Mouse (Mus musculus): ENCODE data around the gene Sh3bgrl3. TPM values are rescaled to one million over a fixed set of nuclear protein-coding genes. Genes with fewer than 3 reads are reported as not detected.
A peak's percentile ranks its signal among the peaks of the same experiment; 100 is the strongest.

Sh3bgrl3 gene
- total and polyA plus RNA-seq, 3 experiments = 99.6 to 380 (median 109) TPM

DNA sequence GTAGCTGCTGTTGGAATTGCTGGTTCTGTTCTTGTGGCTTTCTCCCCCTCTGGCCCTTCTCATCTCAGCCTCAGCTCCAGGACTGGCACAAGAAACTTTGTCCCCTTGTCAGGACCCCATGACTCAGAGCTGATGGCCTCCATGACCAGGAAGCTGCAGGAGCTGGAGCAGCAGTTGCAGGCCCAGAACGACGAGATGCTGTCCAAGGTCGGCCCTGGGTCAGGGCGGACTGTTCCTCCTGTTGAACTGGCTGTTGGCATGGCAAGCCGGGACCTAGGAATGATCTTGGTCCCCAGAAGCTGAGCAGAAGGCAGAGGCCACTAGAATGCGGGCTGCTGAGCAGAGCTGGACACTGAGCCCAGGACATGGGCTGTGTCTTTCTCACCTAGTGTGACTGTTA lies 16.2 kb downstream of the Sh3bgrl3 start:
- no peak for DNase-seq

DNA sequence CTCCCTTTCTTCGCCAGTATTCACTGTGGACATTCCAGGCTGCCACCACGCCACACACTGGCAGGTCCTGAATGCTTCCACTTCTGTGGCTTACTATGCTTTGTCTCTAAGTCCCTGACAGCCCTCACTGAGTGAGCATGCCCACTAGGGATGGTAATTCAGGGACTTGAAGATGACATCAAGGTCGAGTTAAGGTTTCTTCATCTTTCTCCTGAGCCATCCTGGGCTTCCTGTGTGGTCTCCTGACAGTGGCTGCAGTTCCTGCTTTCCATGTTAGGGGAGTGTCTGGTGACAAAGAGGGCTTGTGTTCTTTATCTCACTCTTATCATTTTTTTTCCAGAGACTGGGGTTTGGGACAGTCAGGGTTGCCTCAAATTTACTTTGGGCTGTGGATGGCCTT lies 17.9 kb downstream of the Sh3bgrl3 start:
- DNase-seq = no peak

DNA sequence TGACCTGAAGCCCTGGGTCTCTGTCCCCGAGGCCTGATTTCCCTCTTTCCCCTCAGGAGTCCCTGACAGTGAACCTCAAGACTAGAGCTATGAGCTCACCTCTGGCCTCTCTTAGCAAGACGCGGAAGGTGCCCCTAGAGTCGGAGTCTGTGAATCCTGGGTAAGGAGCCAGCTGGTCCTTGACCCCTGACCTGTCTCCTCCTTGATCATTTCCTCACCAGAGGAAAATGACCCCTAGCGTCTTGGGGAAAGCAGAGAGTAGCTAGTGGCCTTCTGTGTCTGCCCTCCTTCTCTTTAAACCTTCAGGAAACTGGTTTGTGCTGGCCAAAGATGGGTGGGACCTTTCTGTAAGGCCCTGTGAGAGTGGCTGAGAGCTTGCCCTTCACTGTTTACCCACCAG lies 20.4 kb downstream of the Sh3bgrl3 start:
- no peak for DNase-seq

DNA sequence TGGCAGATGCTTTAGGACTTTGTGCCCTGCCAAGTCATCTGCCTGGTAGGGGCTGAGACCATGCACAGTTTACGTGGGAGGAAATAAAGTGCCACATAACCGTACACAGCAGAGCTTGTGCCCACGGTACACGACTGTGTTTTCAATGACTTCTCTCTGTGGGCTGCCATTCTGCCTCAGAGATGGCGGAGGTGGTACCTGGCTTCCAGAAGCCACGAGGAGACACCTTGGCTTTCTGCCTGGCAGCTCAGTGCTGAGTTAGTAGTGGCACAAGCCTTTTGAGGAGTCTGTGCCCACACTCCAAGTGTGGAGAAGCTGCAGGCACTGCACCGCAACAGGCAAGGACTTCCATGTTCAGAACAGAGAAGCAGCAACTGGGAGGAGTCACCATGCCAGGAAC lies 20.9 kb downstream of the Sh3bgrl3 start:
- no peak for DNase-seq

DNA sequence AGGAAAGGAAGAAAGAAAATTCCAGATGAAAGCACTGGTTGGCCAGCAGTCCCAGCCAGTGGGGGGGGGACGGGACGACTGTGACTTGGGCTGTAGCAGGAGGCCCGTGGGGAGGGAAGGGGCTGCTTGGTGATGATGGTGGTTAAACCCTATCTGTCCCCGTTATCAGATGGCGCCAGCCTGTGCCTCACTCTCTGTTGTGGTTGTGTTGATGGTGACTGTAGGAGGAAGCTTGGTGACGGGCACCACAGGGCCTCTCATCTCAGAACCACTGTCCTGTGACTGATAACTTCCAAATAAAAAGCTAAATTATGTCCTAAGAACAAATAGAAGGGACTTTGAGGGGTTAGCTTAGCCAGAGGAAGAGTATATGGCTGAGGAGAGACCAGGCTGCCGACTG lies 22.5 kb downstream of the Sh3bgrl3 start:
- no peak for DNase-seq

DNA sequence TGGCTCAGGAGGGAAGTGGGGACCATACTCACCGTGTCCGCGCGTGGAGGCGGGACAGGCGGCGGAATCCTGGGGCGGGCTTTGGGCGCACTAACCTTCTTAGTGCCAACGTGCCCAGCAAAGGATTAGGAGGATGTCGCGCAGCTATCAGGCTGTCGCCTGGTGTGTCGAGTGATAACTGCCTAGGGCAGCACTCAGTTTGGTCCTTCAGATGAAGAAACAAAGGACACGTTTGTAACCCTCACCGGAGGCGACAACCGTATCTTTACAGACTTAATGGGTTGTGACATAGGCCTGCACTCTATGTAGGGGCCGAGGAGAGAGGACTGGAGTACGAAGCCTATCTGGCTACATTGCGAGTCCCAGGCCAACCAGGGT lies 25.9 kb downstream of the Sh3bgrl3 start:
- no peak for DNase-seq

DNA sequence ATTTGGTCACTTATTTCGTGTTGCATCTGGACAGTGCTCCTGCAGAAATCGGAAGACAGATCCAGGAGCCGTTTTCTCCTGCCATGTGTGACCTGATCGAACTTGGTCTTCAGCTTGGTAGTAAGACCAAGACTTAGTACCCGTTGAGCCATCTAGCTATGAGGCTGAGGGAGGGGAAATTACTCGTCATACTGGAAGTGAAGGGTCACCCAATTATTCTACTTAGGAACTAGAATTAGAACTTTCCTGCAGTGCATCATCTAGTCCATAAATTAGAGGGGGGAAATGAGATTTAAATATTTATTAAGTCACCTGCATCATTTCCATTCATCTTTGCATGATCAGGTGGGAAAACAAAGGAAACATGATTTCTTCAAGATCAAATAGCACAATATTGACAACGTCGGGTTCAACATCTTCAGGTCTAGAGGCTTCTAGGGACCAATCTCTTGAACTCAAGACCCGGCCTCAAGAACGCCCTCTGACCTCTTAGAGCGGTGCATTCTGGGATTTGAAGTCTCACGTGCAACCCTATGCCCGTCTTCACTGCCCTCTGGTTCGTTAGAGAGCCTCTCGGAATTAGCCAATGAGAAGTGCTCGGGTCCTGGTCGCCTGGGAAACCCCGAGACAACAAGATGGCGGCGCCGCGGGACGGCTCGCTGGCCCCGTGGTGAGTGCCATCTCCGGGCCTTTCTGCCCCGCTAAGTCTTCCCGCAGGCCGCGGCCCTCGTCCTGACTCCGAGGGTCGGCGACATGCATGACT lies 26.4 kb downstream of the Sh3bgrl3 start, which contains the start of gene Ubxn11:
Gene Ubxn11, plus strand, starts transcription at position 592 of the 763 bp plus-strand sequence.
- DNase-seq = peak; percentile 92

DNA sequence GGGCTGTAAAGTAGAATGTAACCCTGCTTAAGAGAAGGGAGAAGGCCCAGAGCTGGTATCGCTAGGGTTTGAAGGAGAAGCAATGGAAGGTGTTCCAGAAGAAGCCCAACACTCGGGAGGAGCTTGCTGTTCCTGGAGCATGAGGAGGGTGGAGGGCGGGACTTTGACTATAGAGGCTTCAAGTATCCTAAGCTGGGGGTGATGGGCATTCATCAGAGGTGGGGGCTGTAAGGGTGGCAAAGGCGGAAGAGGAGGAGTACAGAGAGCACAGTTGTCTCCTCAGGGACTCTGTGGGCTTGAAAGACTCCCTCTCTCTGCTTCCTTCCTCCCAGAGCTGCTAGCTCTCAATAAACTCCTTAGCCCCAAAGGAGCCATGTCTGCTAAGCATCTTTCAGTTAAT lies 28.3 kb downstream of the Sh3bgrl3 start:
- DNase-seq = no peak

DNA sequence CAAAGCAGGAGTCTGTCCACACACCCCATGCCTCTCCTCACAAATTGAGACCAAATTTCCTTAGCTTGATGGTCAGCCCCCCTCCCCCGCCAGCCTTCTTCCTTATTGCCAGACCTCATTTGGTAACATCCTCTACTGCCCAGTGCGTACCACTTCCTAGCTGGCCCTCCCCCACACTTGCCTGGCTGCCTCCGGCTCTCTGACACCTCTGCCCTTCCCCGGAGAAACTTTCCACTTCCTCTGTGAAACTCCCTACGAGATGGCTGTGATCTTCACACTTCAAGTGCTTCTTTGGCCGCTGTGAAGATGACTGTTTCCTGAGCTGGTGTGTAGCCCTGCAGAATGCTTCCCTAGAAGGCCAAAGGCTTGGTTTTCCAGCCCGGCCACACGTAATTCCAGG lies 30.0 kb downstream of the Sh3bgrl3 start:
- DNase-seq = peak; percentile 25

DNA sequence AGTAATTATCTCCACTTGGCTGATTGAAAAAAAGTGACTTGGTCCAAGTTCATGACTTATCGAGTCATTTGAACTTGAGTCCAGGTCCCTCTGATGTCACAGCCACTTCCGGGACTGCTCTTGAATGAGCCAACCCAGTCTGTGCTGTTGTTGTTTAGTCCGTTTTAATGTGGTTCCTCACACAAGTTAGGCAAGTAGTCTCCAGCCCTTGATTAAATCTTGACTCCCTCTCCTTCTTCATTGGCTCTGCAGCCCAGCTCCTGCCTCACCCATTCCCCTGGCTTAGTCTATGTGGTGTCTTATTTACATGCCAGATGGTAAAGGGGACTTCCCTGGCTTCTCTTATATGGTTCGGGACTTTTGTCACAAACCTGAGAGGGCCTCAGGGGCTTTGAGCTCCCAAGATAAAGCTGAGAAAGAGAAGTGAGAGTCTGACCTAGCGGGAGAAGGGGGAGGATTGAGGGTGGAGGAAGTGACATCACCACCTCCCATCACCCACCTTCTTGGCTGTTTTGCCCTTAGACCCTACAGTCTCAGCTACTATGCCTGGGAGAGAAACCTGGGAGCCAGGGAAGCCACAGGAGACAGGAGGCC lies 31.5 kb downstream of the Sh3bgrl3 start:
- no peak for DNase-seq

DNA sequence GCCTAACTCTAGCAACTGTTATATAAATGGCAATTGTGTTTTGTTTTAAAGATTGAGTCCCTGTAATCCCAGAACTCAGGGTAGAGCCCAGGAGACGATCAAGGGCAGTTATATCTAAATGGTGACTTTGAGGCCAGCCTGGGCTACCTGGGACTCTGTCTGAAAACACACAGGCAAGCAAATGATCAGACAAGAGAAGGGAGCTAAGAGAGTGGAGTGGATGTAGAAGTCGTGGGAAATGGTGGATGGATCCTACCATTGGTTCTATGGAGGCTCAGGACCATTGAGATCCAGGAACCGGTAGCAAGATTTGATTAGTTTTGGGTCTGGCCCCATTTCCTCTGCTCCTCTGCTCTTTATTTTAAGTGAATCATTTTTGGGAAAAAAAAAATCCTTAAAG lies 32.5 kb downstream of the Sh3bgrl3 start:
- DNase-seq = no peak

DNA sequence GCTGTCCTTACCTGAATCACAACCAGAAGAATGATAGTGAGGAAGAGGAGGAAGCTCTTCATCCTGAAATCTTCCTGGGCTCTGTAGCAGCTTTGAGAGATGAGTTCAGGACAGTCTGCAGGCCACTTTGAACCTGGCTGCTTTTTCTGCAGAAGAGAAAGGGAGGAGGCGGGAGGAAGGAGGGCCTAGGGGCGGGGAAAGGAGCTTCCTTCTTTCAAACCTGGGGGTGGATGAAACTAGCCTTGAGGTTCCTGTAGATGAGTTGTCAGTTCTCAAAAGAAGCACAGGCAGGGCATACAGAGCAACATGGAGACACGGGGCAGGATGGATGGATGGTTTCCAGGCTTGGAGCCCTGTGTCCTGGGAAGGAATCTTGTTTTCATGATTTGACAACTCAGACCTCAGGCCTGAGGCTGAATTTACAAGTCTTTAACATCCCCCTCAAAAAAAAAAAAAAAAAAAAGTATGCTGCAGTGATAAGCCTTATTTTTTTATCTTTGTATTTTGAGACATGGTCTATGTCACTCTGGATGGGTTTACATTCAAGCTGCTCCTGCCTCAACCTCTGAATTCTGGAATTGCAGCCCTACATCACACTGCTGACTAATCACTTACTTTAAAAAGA lies 33.6 kb downstream of the Sh3bgrl3 start, which contains the start of gene Cd52:
Gene Cd52, minus strand, starts transcription at position 160 of the 625 bp plus-strand sequence.
- DNase-seq = peak; percentile 33

DNA sequence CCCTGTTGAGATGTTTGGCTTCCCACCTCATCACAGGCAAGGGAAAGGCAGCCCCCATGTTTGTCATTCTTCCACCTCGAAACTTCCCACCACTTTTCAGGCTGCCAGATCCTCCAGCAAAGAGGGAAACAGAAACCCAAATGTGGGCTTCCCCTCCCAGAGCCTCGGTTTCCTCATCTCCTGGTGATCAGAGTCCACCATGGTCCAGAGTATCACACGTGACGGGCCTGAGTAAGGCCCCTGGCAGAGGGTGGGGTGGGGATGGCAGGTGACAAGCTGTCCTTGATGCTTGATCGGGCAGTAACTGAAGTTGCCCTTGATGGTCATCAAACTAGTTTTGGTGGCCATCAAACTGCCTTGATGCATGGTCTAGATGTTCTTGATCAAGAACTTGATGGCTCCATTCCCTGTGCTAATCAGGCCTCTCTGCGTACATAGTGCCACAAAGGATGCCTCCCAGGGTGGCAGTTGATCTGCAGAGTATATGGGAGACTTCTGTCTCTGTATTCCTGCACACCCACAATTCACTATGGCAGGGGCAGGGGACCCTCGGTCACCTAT lies 34.5 kb downstream of the Sh3bgrl3 start:
- no peak for DNase-seq

DNA sequence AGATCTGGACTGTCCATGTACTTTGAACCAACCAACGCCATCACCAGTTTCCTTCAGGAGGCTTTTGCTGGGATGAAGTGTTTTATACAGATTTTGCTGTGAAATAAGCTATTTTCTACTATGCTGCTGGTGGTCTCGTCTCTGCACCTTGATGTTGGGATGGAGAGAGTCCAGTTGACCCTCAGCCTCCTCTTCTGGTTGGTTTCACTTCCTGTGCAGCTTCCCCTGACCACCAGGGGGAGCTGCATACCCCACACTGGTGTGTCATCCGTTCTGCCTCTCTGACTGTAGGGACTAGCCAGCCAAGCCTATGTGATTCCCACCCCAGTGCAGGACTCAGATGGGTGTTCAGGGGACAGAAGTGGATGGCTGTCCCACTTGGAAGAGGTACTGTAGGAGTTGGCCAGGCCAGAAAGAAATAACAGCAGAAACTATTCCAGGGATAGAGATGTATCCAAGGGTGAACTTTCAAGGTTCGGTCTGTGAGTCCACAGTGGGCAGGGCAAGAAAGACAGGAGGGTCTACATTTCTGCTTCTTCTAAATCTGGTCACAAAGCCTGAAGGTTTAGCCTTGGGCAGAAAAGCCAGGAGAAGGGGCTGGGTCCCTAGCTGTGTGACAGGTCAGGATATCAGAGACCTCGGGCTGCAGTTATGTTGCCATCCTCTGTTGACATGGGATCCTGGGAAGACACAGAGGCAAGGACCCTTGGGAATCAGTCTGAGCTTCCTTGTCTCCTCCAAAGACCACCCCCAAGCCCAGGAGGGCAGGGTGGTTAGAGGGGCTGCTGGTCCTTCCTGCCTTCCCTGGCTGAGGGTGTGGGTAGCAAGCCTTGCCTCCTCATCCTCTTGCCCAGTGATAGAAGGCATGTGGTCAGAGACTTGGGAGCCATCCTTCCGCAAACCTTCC lies 36.0 kb downstream of the Sh3bgrl3 start:
- DNase-seq = peak; percentile 56

DNA sequence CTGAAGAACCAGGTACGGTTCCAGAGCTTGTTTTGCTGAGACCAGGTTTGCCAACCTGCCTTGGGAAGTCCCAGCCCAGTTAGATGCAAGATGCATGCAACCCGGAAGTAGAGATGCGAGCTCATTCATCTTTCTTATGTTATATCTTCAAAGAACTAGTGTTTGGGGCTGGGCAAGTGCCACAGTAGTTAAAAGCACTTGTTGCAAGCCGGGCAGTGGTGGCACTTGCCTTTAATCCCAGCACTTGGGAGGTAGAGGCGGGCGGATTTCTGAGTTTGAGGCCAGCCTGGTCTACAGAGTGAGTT lies 37.4 kb downstream of the Sh3bgrl3 start:
- DNase-seq = no peak

DNA sequence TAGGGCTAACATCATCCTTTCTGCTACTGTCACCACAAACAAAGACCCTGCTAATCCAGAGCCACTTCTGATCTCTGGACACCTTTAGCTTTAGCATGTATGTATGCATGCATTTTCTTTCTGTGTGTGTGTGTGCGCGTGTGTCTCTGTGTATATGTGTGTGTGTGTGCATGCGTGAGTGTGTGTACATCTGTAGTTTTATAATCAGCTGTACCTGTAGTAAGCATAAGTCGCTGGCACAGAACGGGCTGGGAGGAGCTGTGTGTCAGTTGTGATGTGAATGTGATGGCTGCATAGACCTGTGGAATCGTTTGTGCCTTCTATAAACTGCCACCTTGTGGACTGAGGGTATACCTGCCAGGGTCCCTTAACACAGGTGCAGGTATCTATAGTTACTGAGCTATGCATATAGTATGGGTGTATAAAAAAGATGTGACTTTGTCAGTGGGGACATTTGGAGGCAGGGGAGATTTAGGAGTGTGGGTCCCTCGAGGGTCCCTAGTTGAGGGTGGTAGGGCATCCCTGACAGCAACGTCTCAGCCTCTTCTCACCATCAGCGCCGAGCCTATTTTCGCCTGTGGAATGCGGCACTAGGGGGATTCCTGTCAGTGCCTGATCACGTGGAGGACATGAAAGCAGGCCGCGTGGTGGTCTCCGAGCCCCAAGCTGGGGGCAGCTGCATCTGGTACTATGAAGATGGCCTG lies 37.9 kb downstream of the Sh3bgrl3 start:
- no peak for DNase-seq

DNA sequence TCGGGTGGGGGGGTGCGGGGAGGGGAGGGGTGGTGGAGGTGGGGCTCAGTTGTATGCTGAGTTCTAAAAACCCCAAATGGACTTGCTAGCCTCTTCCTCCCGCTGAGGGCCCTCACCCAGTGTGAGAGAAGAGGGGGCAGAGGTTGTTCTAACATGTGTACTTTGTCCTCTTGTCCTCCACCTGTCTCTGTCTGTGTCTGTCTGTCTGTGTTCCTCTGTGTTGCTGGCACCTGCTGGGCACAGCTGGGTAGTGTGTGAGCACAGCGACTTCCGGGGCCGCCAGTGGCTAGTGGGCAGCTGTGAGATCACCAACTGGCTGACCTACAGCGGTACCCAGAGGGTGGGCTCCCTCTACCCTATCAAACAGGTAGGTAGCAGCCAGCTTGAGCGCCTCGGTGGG lies 39.6 kb downstream of the Sh3bgrl3 start:
- DNase-seq = no peak

DNA sequence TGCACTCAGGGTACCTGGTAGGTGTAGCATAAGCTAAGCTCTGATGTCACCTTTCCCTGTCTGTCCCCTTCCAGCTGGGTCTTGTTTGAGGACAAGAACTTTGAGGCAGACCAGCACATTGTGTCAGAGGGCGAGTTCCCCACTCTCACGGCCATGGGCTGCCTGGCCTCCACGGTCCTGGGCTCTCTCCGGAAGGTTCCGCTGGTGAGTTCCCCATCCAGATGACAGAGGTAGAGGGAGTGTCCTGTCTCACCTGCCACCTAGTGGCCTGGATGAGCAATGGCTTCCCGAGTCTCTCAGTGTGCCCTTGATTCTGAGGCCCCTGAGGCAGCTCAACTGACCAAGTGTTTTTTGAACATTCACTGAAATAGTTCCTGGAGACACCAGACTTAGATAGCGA lies 41.2 kb downstream of the Sh3bgrl3 start:
- peak; percentile 34 for DNase-seq

DNA sequence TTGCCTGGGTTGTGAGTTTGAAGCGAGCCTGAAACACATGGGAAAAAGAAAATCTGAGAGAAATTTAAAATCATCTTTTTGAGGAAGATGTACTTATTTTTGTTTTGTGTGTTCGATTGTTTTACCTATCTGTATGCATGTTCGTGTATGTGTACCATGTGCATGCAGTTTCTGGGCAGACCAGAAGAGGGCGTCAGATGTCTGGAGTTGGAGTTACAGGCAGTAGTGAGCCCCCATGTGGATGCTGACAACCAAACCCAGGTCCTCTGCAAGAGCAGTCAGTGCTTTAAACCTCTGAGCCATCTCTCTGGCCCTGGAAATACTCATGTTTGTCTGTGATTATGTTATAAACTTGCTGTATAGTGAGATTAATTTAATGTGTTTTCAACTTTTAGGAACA lies 43.6 kb downstream of the Sh3bgrl3 start:
- no peak for DNase-seq

DNA sequence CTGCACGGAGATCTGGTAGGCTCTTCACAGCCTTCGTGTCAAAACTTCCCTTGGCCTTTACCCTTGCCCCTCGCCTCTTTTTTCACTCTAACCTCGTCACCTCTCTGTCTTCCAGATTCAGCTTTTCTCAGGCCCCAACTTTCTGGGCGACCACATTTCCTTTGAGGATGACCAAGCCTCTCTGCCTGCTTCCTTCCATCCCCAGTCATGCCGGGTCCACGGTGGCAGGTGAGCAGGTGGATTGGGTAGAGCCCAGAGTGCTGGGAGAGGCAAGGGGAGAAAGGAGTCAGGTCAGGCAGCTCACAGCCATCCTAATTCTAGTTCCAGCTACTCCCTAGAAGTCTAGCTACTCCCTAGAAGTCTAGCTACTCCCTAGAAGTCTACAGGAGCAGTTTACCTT lies 46.1 kb downstream of the Sh3bgrl3 start:
- DNase-seq = no peak

DNA sequence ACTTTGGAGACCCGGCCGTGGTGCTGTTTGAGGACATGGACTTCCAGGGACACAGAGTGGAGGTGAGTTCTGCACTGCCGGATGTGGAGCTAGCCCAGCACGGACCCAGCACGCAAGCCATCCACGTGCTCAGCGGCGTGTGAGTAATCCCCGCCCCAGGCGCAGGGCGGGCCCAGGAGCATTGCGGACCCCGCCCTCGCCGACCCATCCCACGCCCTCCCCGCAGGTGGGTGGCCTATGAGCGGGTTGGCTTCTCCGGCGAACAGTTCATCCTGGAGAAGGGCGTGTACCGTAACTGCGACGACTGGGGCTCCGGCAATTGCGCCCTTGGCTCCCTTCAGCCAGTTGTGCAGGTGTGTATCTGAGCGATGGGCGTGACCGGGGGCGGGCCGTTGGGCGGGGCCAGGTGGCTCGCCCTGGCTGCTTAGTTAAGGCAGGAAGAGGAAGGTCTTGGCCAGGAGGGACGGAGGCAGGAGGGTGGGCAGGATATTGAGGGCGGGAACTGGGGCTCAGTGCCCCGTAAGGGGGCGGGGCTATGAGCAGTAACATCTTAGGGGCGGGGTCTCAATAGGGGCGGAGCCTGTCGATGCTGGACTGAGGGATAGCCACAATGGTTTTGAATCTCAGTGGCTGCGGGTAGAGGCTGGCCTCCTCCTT lies 46.7 kb downstream of the Sh3bgrl3 start:
- DNase-seq = peak; percentile 76

Measured in adrenal gland, adult 2 months (tissue).